Comparison of ENCODE assay signal across 7 mouse cellular contexts in the genomic region with DNA sequence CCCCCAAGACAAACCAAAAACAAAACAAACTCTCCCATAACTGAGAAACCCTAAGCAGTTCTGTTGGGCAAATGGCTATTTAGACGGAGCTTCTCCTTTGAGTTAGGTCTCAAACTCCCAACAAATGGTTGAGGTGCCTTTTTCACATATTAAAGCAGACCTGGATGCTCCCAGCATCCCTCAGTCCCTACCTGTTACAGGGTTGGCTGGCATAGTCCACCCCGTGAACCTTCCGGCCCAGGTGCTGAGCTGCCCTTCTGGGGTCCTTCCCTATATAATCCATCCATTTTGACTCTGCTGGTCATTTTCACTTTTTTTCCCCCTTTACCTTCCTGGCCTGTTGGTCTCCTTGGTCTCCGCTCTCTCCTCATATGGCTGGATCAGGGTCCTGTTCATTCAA. TPM values are rescaled to one million over a fixed set of nuclear protein-coding genes. Genes with fewer than 3 reads are reported as not detected.
DNase-seq lines count a peak whose midpoint lies in the region; ATAC-seq and TF ChIP-seq lines count a peak whose summit lies in the region.

No protein-coding gene starts in this region.

- 93% methylated on average over 4 of the region's 4 CpGs for WGBS in forebrain, embryonic 13.5 days
- WGBS in limb, embryonic 14.5 days: 85% methylated on average over 4 of the region's 4 CpGs
- WGBS in stomach, embryonic 15.5 days: 83% methylated on average over 4 of the region's 4 CpGs

- no peak for TF ChIP-seq POLR2A in limb, embryonic 14.5 days (IDR thresholded peaks at IDR 0.05; ENCODE audit: borderline replicate concordance, extremely low read depth, insufficient read depth, insufficient read length)

- peak overlapping the region; percentile 28; the same call in 1 of the 2 replicates for H3K27ac ChIP-seq in forebrain, embryonic 13.5 days
- H3K27ac ChIP-seq in limb, embryonic 14.5 days (replicated peaks; ENCODE audit: low read depth, low read length): no peak overlapping the region
- no peak overlapping the region for H3K27ac ChIP-seq in stomach, embryonic 15.5 days

- peaks cover 13% of the 10 kb centered on the region for H3K36me3 ChIP-seq in megakaryocyte, embryonic 14.5 days (replicated peaks; ENCODE audit: low read length)
- H3K36me3 ChIP-seq in forebrain, embryonic 13.5 days (ENCODE audit: poor library complexity, severe bottlenecking): peaks cover 13% of the 10 kb centered on the region
- peaks cover 8% of the 10 kb centered on the region for H3K36me3 ChIP-seq in limb, embryonic 14.5 days (ENCODE audit: control insufficient read depth, insufficient read depth, low read length)
- no peaks in the 10 kb centered on the region for H3K36me3 ChIP-seq in stomach, embryonic 15.5 days

- H3K9me3 ChIP-seq in megakaryocyte, embryonic 14.5 days: peaks cover 14% of the 10 kb centered on the region
- H3K9me3 ChIP-seq in forebrain, embryonic 13.5 days (replicated peaks): no peaks in the 10 kb centered on the region; the same call in 1 of the 2 replicates
- H3K9me3 ChIP-seq in limb, embryonic 14.5 days (ENCODE audit: control insufficient read depth, low read length): no peaks in the 10 kb centered on the region
- no peaks in the 10 kb centered on the region for H3K9me3 ChIP-seq in stomach, embryonic 15.5 days

- no peak for DNase-seq in limb, embryonic 14.5 days (ENCODE audit: low spot score)
- no peak for DNase-seq in adipocyte (ENCODE audit: low spot score)
- no peak for DNase-seq in embryo, embryonic 10 days (ENCODE audit: low spot score)

- ATAC-seq in megakaryocyte, adult 5-6 weeks (ENCODE audit: poor library complexity, severe bottlenecking): no peak
- ATAC-seq in forebrain, embryonic 13.5 days: no peak; the same call in 1 of the 2 replicates
- ATAC-seq in limb, embryonic 14.5 days (ENCODE audit: low FRiP score, low read depth): no peak
- no peak; the same call in 1 of the 2 replicates for ATAC-seq in stomach, embryonic 15.5 days (ENCODE audit: insufficient read depth, low FRiP score, low read depth)

- peak overlapping the region; percentile 78 for H3K4me2 ChIP-seq in forebrain, embryonic 13.5 days
- H3K4me2 ChIP-seq in limb, embryonic 14.5 days (replicated peaks; ENCODE audit: low read depth, low read length, severe bottlenecking): peak overlapping the region; percentile 78
- H3K4me2 ChIP-seq in stomach, embryonic 15.5 days: peak overlapping the region; percentile 72

- H3K4me1 ChIP-seq in megakaryocyte, embryonic 14.5 days: peaks cover 35% of the 10 kb centered on the region
- H3K4me1 ChIP-seq in forebrain, embryonic 13.5 days: peaks cover 20% of the 10 kb centered on the region
- peaks cover 13% of the 10 kb centered on the region; the same call in 1 of the 2 replicates for H3K4me1 ChIP-seq in limb, embryonic 14.5 days (ENCODE audit: control insufficient read depth, insufficient read depth, low read length)
- H3K4me1 ChIP-seq in stomach, embryonic 15.5 days: no peaks in the 10 kb centered on the region

- peak overlapping the region; percentile 99 for H3K4me3 ChIP-seq in megakaryocyte, embryonic 14.5 days (replicated peaks)
- peak overlapping the region; percentile 91 for H3K4me3 ChIP-seq in forebrain, embryonic 13.5 days
- H3K4me3 ChIP-seq in limb, embryonic 14.5 days (replicated peaks; ENCODE audit: low read length): peak overlapping the region; percentile 82
- peak overlapping the region; percentile 93 for H3K4me3 ChIP-seq in stomach, embryonic 15.5 days (replicated peaks)

- peak overlapping the region; percentile 43 for H3K9ac ChIP-seq in forebrain, embryonic 13.5 days
- H3K9ac ChIP-seq in limb, embryonic 14.5 days (ENCODE audit: low read depth, low read length, severe bottlenecking): peak overlapping the region; percentile 80; the same call in 1 of the 2 replicates
- no peak overlapping the region for H3K9ac ChIP-seq in stomach, embryonic 15.5 days

- no peaks in the 10 kb centered on the region for H3K27me3 ChIP-seq in megakaryocyte, embryonic 14.5 days (replicated peaks)
- no peaks in the 10 kb centered on the region for H3K27me3 ChIP-seq in forebrain, embryonic 13.5 days
- no peaks in the 10 kb centered on the region for H3K27me3 ChIP-seq in limb, embryonic 14.5 days (ENCODE audit: control insufficient read depth, insufficient read depth, low read length)
- H3K27me3 ChIP-seq in stomach, embryonic 15.5 days (replicated peaks): no peaks in the 10 kb centered on the region

RNA-seq across cellular contexts. Expression of gene Kif3a, which starts 0.5 kb away (rescaled TPM):
- 1.6 and 5.8 TPM in 2 replicates for polyA plus RNA-seq in megakaryocyte, embryonic 14.5 days (2012; ENCODE audit: insufficient read depth, low replicate concordance)
- total RNA-seq in megakaryocyte, adult 5-6 weeks (2015): 2.5 and 4.1 TPM in 2 replicates
- 3.3 and 5.0 TPM in 2 replicates for total RNA-seq in megakaryocyte, adult 5-6 weeks (2017)
- 199 and 202 TPM in 2 replicates for polyA plus RNA-seq in forebrain, embryonic 13.5 days (2015; fragmentation: Nextera tagmentation; extraction: Ambion mirVana)
- 37.1 and 38.3 TPM in 2 replicates for polyA plus RNA-seq in limb, embryonic 14.5 days (2012; rRNA removed)
- 63.7 and 78.4 TPM in 2 replicates for polyA plus RNA-seq in limb, embryonic 14.5 days (2014; fragmentation: Nextera tagmentation; extraction: Ambion mirVana)
- polyA plus RNA-seq in stomach, embryonic 15.5 days (2015; fragmentation: Nextera tagmentation; extraction: Ambion mirVana): 51.0 and 62.6 TPM in 2 replicates

RNA-seq across cellular contexts. Expression of gene Sept8, which starts 47.6 kb away (rescaled TPM):
- polyA plus RNA-seq in megakaryocyte, embryonic 14.5 days (2012; ENCODE audit: insufficient read depth, low replicate concordance): 13.7 and 26.6 TPM in 2 replicates
- total RNA-seq in megakaryocyte, adult 5-6 weeks (2015): 9.0 and 9.5 TPM in 2 replicates
- total RNA-seq in megakaryocyte, adult 5-6 weeks (2017): 6.1 and 10.1 TPM in 2 replicates
- 17.1 and 17.9 TPM in 2 replicates for polyA plus RNA-seq in forebrain, embryonic 13.5 days (2015; fragmentation: Nextera tagmentation; extraction: Ambion mirVana)
- 104 and 110 TPM in 2 replicates for polyA plus RNA-seq in limb, embryonic 14.5 days (2012; rRNA removed)
- 50.4 and 51.6 TPM in 2 replicates for polyA plus RNA-seq in limb, embryonic 14.5 days (2014; fragmentation: Nextera tagmentation; extraction: Ambion mirVana)
- polyA plus RNA-seq in stomach, embryonic 15.5 days (2015; fragmentation: Nextera tagmentation; extraction: Ambion mirVana): 25.3 and 25.4 TPM in 2 replicates

RNA-seq across cellular contexts. Expression of gene Il4, which starts 51.8 kb away (rescaled TPM):
- polyA plus RNA-seq in megakaryocyte, embryonic 14.5 days (2012; ENCODE audit: insufficient read depth, low replicate concordance): not detected in 2 replicates
- 5.5 and 13.1 TPM in 2 replicates for total RNA-seq in megakaryocyte, adult 5-6 weeks (2015)
- total RNA-seq in megakaryocyte, adult 5-6 weeks (2017): 8.0 and 8.7 TPM in 2 replicates
- 1.8 and 2.9 TPM in 2 replicates for polyA plus RNA-seq in forebrain, embryonic 13.5 days (2015; fragmentation: Nextera tagmentation; extraction: Ambion mirVana)
- polyA plus RNA-seq in limb, embryonic 14.5 days (2012; rRNA removed): 0.23 and 0.49 TPM in 2 replicates
- 3.2 and 3.6 TPM in 2 replicates for polyA plus RNA-seq in limb, embryonic 14.5 days (2014; fragmentation: Nextera tagmentation; extraction: Ambion mirVana)
- polyA plus RNA-seq in stomach, embryonic 15.5 days (2015; fragmentation: Nextera tagmentation; extraction: Ambion mirVana): 1.0 and 1.8 TPM in 2 replicates
